Mouse (Mus musculus): ENCODE measurements around the gene Otulin. TPM values are rescaled to one million over a fixed set of nuclear protein-coding genes. Genes with fewer than 3 reads are reported as not detected.
A peak's percentile ranks its signal among the peaks of the same experiment; 100 is the strongest.

Gene Otulin
- 3.8 and 4.2 TPM in 2 replicates for polyA plus RNA-seq (2021; fragmentation: Nextera tagmentation)
- long read RNA-seq, experiment 1, partial matches to known transcripts = 1 of 2 reads
- long read RNA-seq, experiment 1, other reads (novel, unspliced or antisense) = 1 of 2 reads
- long read RNA-seq, experiment 2, partial matches to known transcripts = 1 of 6 reads
- long read RNA-seq, experiment 2, other reads (novel, unspliced or antisense) = 5 of 6 reads

DNA sequence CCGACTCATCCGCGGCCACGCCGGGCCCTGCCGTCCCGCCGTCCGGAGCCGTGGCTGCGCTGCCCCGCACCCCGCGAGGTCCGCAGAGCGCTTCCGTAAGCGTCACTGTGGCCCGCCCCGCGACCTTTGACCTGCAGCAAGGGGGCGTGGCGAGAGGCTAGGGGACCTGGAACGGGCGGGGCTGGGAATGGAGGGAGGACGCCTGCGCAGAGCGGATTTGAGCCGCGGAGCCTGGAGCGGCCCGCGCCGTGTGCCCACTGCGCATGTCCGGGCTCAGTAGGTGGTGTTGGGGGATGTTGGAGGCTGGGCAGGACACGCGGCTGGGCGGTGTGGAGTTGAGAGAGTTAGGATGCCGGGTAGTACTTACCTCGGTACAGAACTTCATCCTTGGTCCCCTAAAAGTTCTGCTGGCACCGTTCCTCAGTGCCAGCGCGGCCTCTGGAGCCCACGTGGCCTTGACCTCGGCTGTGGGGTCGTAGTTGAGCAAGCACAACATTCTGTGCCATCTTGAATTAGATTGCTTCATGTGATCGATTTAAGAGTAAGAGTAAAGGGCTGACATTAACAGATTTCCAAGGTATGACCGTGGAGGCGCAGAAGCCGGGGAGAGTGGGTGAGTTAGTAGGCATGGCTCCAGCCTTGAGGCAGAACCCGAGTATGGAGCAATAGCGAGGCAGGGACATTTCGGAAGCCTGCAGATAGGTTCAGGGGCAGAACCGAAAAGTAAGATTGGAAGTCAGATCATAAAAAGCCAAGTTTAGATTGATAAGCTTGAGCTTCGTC, at the start of gene Otulin:
TSS of gene Otulin (minus strand) at position 93 of the 783 bp plus-strand sequence.

Small RNA genes within 50 kb of the gene (microRNA-seq; reads per million reads assigned to microRNA genes)
- 5.6 reads per million, percentile 20 among the genes with 10 or more reads in this experiment for gene Mir7117

Other genes starting within 250 kb of the Otulin start
- gene Ank, start 164.0 kb downstream of the Otulin start, polyA plus RNA-seq (2021; fragmentation: Nextera tagmentation) = 56.0 and 74.0 TPM in 2 replicates
- 26.6 and 29.3 TPM in 2 replicates for gene Otulinl, start 50.9 kb upstream of the Otulin start, polyA plus RNA-seq (2021; fragmentation: Nextera tagmentation)

Measured in layer of hippocampus, adult 6 months (tissue).